Mouse (Mus musculus) embryonic fibroblast, embryonic 13.5 days (primary cell): Measurements from ENCODE around the gene Cpne5.

ENCODE experiments used
- CTCF ChIP-seq: IDR thresholded peaks from 2 replicates; pipeline ENCODE4 v1.5.1; 2011; ENCODE audit warnings: mild to moderate bottlenecking, control low read depth, low read length, moderate library complexity, borderline replicate concordance; ENCODE audit not compliant: insufficient read depth
- POLR2A ChIP-seq: IDR thresholded peaks from 2 replicates; pipeline ENCODE4 v1.6.1; 2011; ENCODE audit warnings: low read depth, mild to moderate bottlenecking, control low read depth, low read length, moderate library complexity

- TF ChIP-seq CTCF (no peak), POLR2A (no peak)
Measured at GRCm38 (mm10) chr17:29211836-29212235, 26.1 kb downstream of the Cpne5 start.
